Mouse (Mus musculus): Measurements from ENCODE around the gene Defb28. TPM values are rescaled to one million over a fixed set of nuclear protein-coding genes. Genes with fewer than 3 reads are reported as not detected.

Gene Defb28
- polyA plus RNA-seq, 1 experiment, result not detected

- Histone ChIP-seq H3ac (ENCODE audit: control insufficient read depth, insufficient read length) (no peak overlapping the region), H3K4me2 (ENCODE audit: low read depth) (no peak overlapping the region), H3K27me3 (ENCODE audit: control insufficient read depth, insufficient read depth, insufficient read length) (no peaks in the 10 kb centered on the region), H3K4me3 (no peak overlapping the region), H3K36me3 (ENCODE audit: control insufficient read depth, insufficient read depth) (no peaks in the 10 kb centered on the region), H3K79me2 (ENCODE audit: control insufficient read depth, insufficient read depth) (no peaks in the 10 kb centered on the region)
- TF ChIP-seq MAX (IDR thresholded peaks at IDR 0.05; ENCODE audit: low read depth) (no peak), SRF (IDR thresholded peaks at IDR 0.05; ENCODE audit: control insufficient read depth, insufficient read length, low read depth) (no peak), POLR2A (IDR thresholded peaks at IDR 0.05; ENCODE audit: insufficient read length, low read depth) (no peak), E2F4 (IDR thresholded peaks at IDR 0.05; ENCODE audit: insufficient read depth) (no peak), CEBPB (IDR thresholded peaks at IDR 0.05; ENCODE audit: insufficient read depth, poor library complexity, severe bottlenecking) (no peak), POLR2AphosphoS2 (IDR thresholded peaks at IDR 0.05; ENCODE audit: insufficient read length, low read depth) (no peak), TCF12 (IDR thresholded peaks at IDR 0.05; ENCODE audit: insufficient read depth, poor library complexity, severe bottlenecking) (no peak), USF1 (IDR thresholded peaks at IDR 0.05; ENCODE audit: low read depth) (no peak), REST (IDR thresholded peaks at IDR 0.05; ENCODE audit: insufficient read depth, insufficient read length) (no peak), MYOD1 (IDR thresholded peaks at IDR 0.05; ENCODE audit: control insufficient read depth in 1 of 3, insufficient read length in 2 of 3, low read depth in 2 of 3) (no peak), MYOG (IDR thresholded peaks at IDR 0.05; ENCODE audit: control insufficient read depth in 1 of 3, insufficient read depth in 1 of 3, insufficient read length in 2 of 3, low read depth in 2 of 3) (no peak), TCF3 (IDR thresholded peaks at IDR 0.05; ENCODE audit: insufficient read length, low read depth) (no peak)
Observed at GRCm38 (mm10) chr2:152481726-152482125, 36.3 kb upstream of the Defb28 start.

GRCm38 (mm10) chr2:152487024-152487423 lies 31.0 kb upstream of the Defb28 start:
- no peak overlapping the region for H3ac ChIP-seq (ENCODE audit: control insufficient read depth, insufficient read length)
- H3K27me3 ChIP-seq (ENCODE audit: control insufficient read depth, insufficient read depth, insufficient read length), result no peaks in the 10 kb centered on the region
- no peak for TF ChIP-seq TCF12 (IDR thresholded peaks at IDR 0.05; ENCODE audit: insufficient read depth, poor library complexity, severe bottlenecking)
- TF ChIP-seq POLR2A (IDR thresholded peaks at IDR 0.05; ENCODE audit: insufficient read length, low read depth), result no peak
- no peak for TF ChIP-seq REST (IDR thresholded peaks at IDR 0.05; ENCODE audit: insufficient read depth, insufficient read length)
- TF ChIP-seq POLR2AphosphoS2 (IDR thresholded peaks at IDR 0.05; ENCODE audit: insufficient read length, low read depth), result no peak
- no peak for TF ChIP-seq MAX (IDR thresholded peaks at IDR 0.05; ENCODE audit: low read depth)
- TF ChIP-seq MYOD1 (IDR thresholded peaks at IDR 0.05; ENCODE audit: control insufficient read depth in 1 of 3, insufficient read length in 2 of 3, low read depth in 2 of 3), result no peak
- no peak for TF ChIP-seq USF1 (IDR thresholded peaks at IDR 0.05; ENCODE audit: low read depth)
- no peak for TF ChIP-seq CEBPB (IDR thresholded peaks at IDR 0.05; ENCODE audit: insufficient read depth, poor library complexity, severe bottlenecking)
- no peak for TF ChIP-seq E2F4 (IDR thresholded peaks at IDR 0.05; ENCODE audit: insufficient read depth)
- TF ChIP-seq TCF3 (IDR thresholded peaks at IDR 0.05; ENCODE audit: insufficient read length, low read depth), result no peak
- TF ChIP-seq SRF (IDR thresholded peaks at IDR 0.05; ENCODE audit: control insufficient read depth, insufficient read length, low read depth), result no peak
- no peak for TF ChIP-seq MYOG (IDR thresholded peaks at IDR 0.05; ENCODE audit: control insufficient read depth in 1 of 3, insufficient read depth in 1 of 3, insufficient read length in 2 of 3, low read depth in 2 of 3)
- no peak overlapping the region for H3K4me2 ChIP-seq (ENCODE audit: low read depth)
- no peaks in the 10 kb centered on the region for H3K79me2 ChIP-seq (ENCODE audit: control insufficient read depth, insufficient read depth)
- no peaks in the 10 kb centered on the region for H3K36me3 ChIP-seq (ENCODE audit: control insufficient read depth, insufficient read depth)
- no peak overlapping the region for H3K4me3 ChIP-seq

- Histone ChIP-seq H3ac (ENCODE audit: control insufficient read depth, insufficient read length) (no peak within 1 kb of the TSS), H3K4me3 (no peak within 1 kb of the TSS), H3K27me3 (ENCODE audit: control insufficient read depth, insufficient read depth, insufficient read length) (no peaks in the 10 kb centered on the region), H3K79me2 (ENCODE audit: control insufficient read depth, insufficient read depth) (no peaks in the 10 kb centered on the region), H3K4me2 (ENCODE audit: low read depth) (no peak within 1 kb of the TSS), H3K36me3 (ENCODE audit: control insufficient read depth, insufficient read depth) (no peaks in the 10 kb centered on the region)
- TF ChIP-seq POLR2AphosphoS2 (IDR thresholded peaks at IDR 0.05; ENCODE audit: insufficient read length, low read depth) (no peak), REST (IDR thresholded peaks at IDR 0.05; ENCODE audit: insufficient read depth, insufficient read length) (no peak), SRF (IDR thresholded peaks at IDR 0.05; ENCODE audit: control insufficient read depth, insufficient read length, low read depth) (no peak), TCF12 (IDR thresholded peaks at IDR 0.05; ENCODE audit: insufficient read depth, poor library complexity, severe bottlenecking) (no peak), TCF3 (IDR thresholded peaks at IDR 0.05; ENCODE audit: insufficient read length, low read depth) (no peak)
Observed at GRCm38 (mm10) chr2:152490038-152490437, 28.0 kb upstream of the Defb28 start, which contains the start of gene Defb22. Gene Defb22 (minus strand): TSS chr2:152490138.

GRCm38 (mm10) chr2:152493151-152493550 lies 24.9 kb upstream of the Defb28 start:
- H3K4me2 ChIP-seq (ENCODE audit: low read depth), result no peak overlapping the region
- no peak for TF ChIP-seq USF1 (IDR thresholded peaks at IDR 0.05; ENCODE audit: low read depth)
- no peak for TF ChIP-seq REST (IDR thresholded peaks at IDR 0.05; ENCODE audit: insufficient read depth, insufficient read length)
- no peak for TF ChIP-seq MAX (IDR thresholded peaks at IDR 0.05; ENCODE audit: low read depth)
- no peak for TF ChIP-seq MYOG (IDR thresholded peaks at IDR 0.05; ENCODE audit: control insufficient read depth in 1 of 3, insufficient read depth in 1 of 3, insufficient read length in 2 of 3, low read depth in 2 of 3)
- no peak for TF ChIP-seq SRF (IDR thresholded peaks at IDR 0.05; ENCODE audit: control insufficient read depth, insufficient read length, low read depth)
- TF ChIP-seq CEBPB (IDR thresholded peaks at IDR 0.05; ENCODE audit: insufficient read depth, poor library complexity, severe bottlenecking), result no peak
- no peak for TF ChIP-seq POLR2AphosphoS2 (IDR thresholded peaks at IDR 0.05; ENCODE audit: insufficient read length, low read depth)
- no peak for TF ChIP-seq TCF3 (IDR thresholded peaks at IDR 0.05; ENCODE audit: insufficient read length, low read depth)
- TF ChIP-seq MYOD1 (IDR thresholded peaks at IDR 0.05; ENCODE audit: control insufficient read depth in 1 of 3, insufficient read length in 2 of 3, low read depth in 2 of 3), result no peak
- TF ChIP-seq TCF12 (IDR thresholded peaks at IDR 0.05; ENCODE audit: insufficient read depth, poor library complexity, severe bottlenecking), result no peak
- TF ChIP-seq E2F4 (IDR thresholded peaks at IDR 0.05; ENCODE audit: insufficient read depth), result no peak
- H3K36me3 ChIP-seq (ENCODE audit: control insufficient read depth, insufficient read depth), result no peaks in the 10 kb centered on the region
- no peaks in the 10 kb centered on the region for H3K79me2 ChIP-seq (ENCODE audit: control insufficient read depth, insufficient read depth)
- no peak overlapping the region for H3K4me3 ChIP-seq
- H3K27me3 ChIP-seq (ENCODE audit: control insufficient read depth, insufficient read depth, insufficient read length), result no peaks in the 10 kb centered on the region
- H3ac ChIP-seq (ENCODE audit: control insufficient read depth, insufficient read length), result no peak overlapping the region

GRCm38 (mm10) chr2:152498020-152498419 lies 20.0 kb upstream of the Defb28 start:
- H3K79me2 ChIP-seq (ENCODE audit: control insufficient read depth, insufficient read depth), result no peaks in the 10 kb centered on the region
- TF ChIP-seq TCF12 (IDR thresholded peaks at IDR 0.05; ENCODE audit: insufficient read depth, poor library complexity, severe bottlenecking), result no peak
- no peak for TF ChIP-seq MYOG (IDR thresholded peaks at IDR 0.05; ENCODE audit: control insufficient read depth in 1 of 3, insufficient read depth in 1 of 3, insufficient read length in 2 of 3, low read depth in 2 of 3)
- TF ChIP-seq MAX (IDR thresholded peaks at IDR 0.05; ENCODE audit: low read depth), result no peak
- TF ChIP-seq REST (IDR thresholded peaks at IDR 0.05; ENCODE audit: insufficient read depth, insufficient read length), result no peak
- no peak for TF ChIP-seq USF1 (IDR thresholded peaks at IDR 0.05; ENCODE audit: low read depth)
- TF ChIP-seq SRF (IDR thresholded peaks at IDR 0.05; ENCODE audit: control insufficient read depth, insufficient read length, low read depth), result no peak
- no peak for TF ChIP-seq CEBPB (IDR thresholded peaks at IDR 0.05; ENCODE audit: insufficient read depth, poor library complexity, severe bottlenecking)
- no peak for TF ChIP-seq MYOD1 (IDR thresholded peaks at IDR 0.05; ENCODE audit: control insufficient read depth in 1 of 3, insufficient read length in 2 of 3, low read depth in 2 of 3)
- no peak for TF ChIP-seq POLR2AphosphoS2 (IDR thresholded peaks at IDR 0.05; ENCODE audit: insufficient read length, low read depth)
- TF ChIP-seq E2F4 (IDR thresholded peaks at IDR 0.05; ENCODE audit: insufficient read depth), result no peak
- no peak for TF ChIP-seq TCF3 (IDR thresholded peaks at IDR 0.05; ENCODE audit: insufficient read length, low read depth)
- TF ChIP-seq POLR2A (IDR thresholded peaks at IDR 0.05; ENCODE audit: insufficient read length, low read depth), result no peak
- no peak overlapping the region for H3ac ChIP-seq (ENCODE audit: control insufficient read depth, insufficient read length)
- H3K4me2 ChIP-seq (ENCODE audit: low read depth), result no peak overlapping the region
- no peaks in the 10 kb centered on the region for H3K27me3 ChIP-seq (ENCODE audit: control insufficient read depth, insufficient read depth, insufficient read length)
- H3K4me3 ChIP-seq, result no peak overlapping the region
- no peaks in the 10 kb centered on the region for H3K36me3 ChIP-seq (ENCODE audit: control insufficient read depth, insufficient read depth)

Measured in myocyte (in vitro differentiated cells).